8 mouse cellular contexts compared by ENCODE assay signal in the genomic region with DNA sequence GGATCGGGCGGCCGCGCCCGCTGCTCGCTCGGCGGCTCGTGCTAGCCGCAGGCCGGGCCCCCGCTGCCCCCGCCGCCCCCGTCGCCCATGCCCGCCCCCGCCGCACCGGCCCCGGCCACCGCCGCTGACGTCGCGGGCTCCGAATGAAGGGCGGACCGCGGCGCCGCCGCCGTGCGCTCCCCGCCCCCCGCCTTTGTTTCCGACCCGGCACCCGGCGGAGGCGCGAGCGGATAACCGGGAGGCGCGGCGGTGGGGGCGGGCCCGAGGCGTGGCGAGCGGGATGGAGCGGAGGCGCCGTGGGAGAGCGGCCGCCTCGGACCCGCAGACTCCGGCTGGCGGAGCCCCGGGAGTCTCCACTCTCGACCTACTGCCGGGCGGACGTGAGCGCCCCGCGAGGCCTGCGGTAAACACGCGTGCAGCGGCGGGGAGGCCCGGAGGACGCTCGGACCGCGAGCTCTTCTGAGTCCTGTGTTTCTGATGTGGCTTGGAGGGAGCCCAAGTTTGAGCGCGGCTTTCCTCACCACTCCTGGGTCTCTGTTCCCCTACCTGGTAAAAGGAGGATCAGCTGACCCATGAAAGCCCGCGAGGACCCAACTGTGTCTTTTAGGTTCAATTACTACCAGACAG. TPM values are rescaled to one million over a fixed set of nuclear protein-coding genes. Genes with fewer than 3 reads are reported as not detected.
DNase-seq lines count a peak whose midpoint lies in the region; ATAC-seq and TF ChIP-seq lines count a peak whose summit lies in the region.

A gene (minus strand): TSS at position 200 of the 627 bp plus-strand sequence.

- peak within 1 kb of the TSS; percentile 68 for H3K4me3 ChIP-seq in C2C12 (ENCODE audit: insufficient read depth, poor library complexity, severe bottlenecking)
- H3K4me3 ChIP-seq in heart, embryonic 13.5 days, result peak within 1 kb of the TSS; percentile 72
- H3K4me3 ChIP-seq in kidney, postnatal 0 days (replicated peaks; ENCODE audit: low read depth, low read length), result peak within 1 kb of the TSS; percentile 91
- peak within 1 kb of the TSS; percentile 67 for H3K4me3 ChIP-seq in liver, embryonic 16.5 days (ENCODE audit: low read depth, low read length)
- H3K4me3 ChIP-seq in neural tube, embryonic 13.5 days, result peak within 1 kb of the TSS; percentile 81
- H3K4me3 ChIP-seq in thymus, adult 2 months (ENCODE audit: control insufficient read depth, insufficient read depth, low read length), result peak within 1 kb of the TSS; percentile 71

- peak within 1 kb of the TSS; percentile 99 for H3K27ac ChIP-seq in heart, embryonic 13.5 days (replicated peaks)
- peak within 1 kb of the TSS; percentile 95 for H3K27ac ChIP-seq in kidney, postnatal 0 days
- peak within 1 kb of the TSS; percentile 58 for H3K27ac ChIP-seq in liver, embryonic 16.5 days (ENCODE audit: low read length)
- H3K27ac ChIP-seq in neural tube, embryonic 13.5 days (replicated peaks), result peak within 1 kb of the TSS; percentile 100
- H3K27ac ChIP-seq in thymus, adult 2 months (ENCODE audit: control insufficient read depth, insufficient read depth, low read length), result peak within 1 kb of the TSS; percentile 58; the same call in 1 of the 2 replicates

- no peak for ATAC-seq in erythroblast, adult 5-6 weeks (replicated peaks; ENCODE audit: low FRiP score, poor library complexity, severe bottlenecking)
- peak; percentile 17; the same call in 1 of the 2 replicates for ATAC-seq in heart, embryonic 13.5 days (ENCODE audit: extremely low read depth, insufficient number of reproducible peaks, low FRiP score, low TSS enrichment)
- ATAC-seq in kidney, postnatal 0 days (replicated peaks; ENCODE audit: low FRiP score, low read depth), result peak; percentile 53; the same call in 1 of the 2 replicates
- peak; percentile 33 for ATAC-seq in liver, embryonic 16.5 days (ENCODE audit: low read depth)
- ATAC-seq in neural tube, embryonic 13.5 days (ENCODE audit: low read depth), result peak; percentile 70

- under 1% methylated on average over 77 of the region's 84 CpGs for WGBS in heart, embryonic 13.5 days
- WGBS in kidney, postnatal 0 days, result under 1% methylated on average over 80 of the region's 84 CpGs
- under 1% methylated on average over 62 of the region's 84 CpGs for WGBS in liver, embryonic 16.5 days (ENCODE audit: insufficient replicate concordance)
- WGBS in neural tube, embryonic 13.5 days, result under 1% methylated on average over 70 of the region's 84 CpGs
- WGBS in thymus, adult 2 months, result under 1% methylated on average over 84 of the region's 84 CpGs

- no peaks in the 10 kb centered on the region for H3K27me3 ChIP-seq in C2C12 (ENCODE audit: control insufficient read depth, insufficient read depth, insufficient read length)
- H3K27me3 ChIP-seq in heart, embryonic 13.5 days (replicated peaks), result no peaks in the 10 kb centered on the region
- H3K27me3 ChIP-seq in kidney, postnatal 0 days (ENCODE audit: insufficient read depth, low read length), result no peaks in the 10 kb centered on the region
- peaks cover 30% of the 10 kb centered on the region for H3K27me3 ChIP-seq in liver, embryonic 16.5 days (ENCODE audit: control insufficient read depth, insufficient read depth, low read depth, low read length)
- no peaks in the 10 kb centered on the region for H3K27me3 ChIP-seq in neural tube, embryonic 13.5 days
- H3K27me3 ChIP-seq in thymus, adult 2 months (ENCODE audit: control insufficient read depth, insufficient read depth, low read length), result no peaks in the 10 kb centered on the region

- peak within 1 kb of the TSS; percentile 97 for H3K9ac ChIP-seq in heart, embryonic 13.5 days
- H3K9ac ChIP-seq in kidney, postnatal 0 days (ENCODE audit: low read depth, low read length), result peak within 1 kb of the TSS; percentile 90
- H3K9ac ChIP-seq in liver, embryonic 16.5 days (ENCODE audit: low read depth, low read length), result peak within 1 kb of the TSS; percentile 58
- peak within 1 kb of the TSS; percentile 98 for H3K9ac ChIP-seq in neural tube, embryonic 13.5 days

- peak within 1 kb of the TSS; percentile 87 for H3K4me2 ChIP-seq in heart, embryonic 13.5 days
- H3K4me2 ChIP-seq in kidney, postnatal 0 days (ENCODE audit: low read length), result peak within 1 kb of the TSS; percentile 90
- H3K4me2 ChIP-seq in liver, embryonic 16.5 days (ENCODE audit: low read depth, low read length), result peak within 1 kb of the TSS; percentile 90
- H3K4me2 ChIP-seq in neural tube, embryonic 13.5 days, result peak within 1 kb of the TSS; percentile 94

- no peaks in the 10 kb centered on the region for H3K9me3 ChIP-seq in heart, embryonic 13.5 days
- no peaks in the 10 kb centered on the region for H3K9me3 ChIP-seq in kidney, postnatal 0 days (replicated peaks; ENCODE audit: low read length)
- H3K9me3 ChIP-seq in liver, embryonic 16.5 days (replicated peaks; ENCODE audit: control insufficient read depth, low read length), result no peaks in the 10 kb centered on the region
- no peaks in the 10 kb centered on the region for H3K9me3 ChIP-seq in neural tube, embryonic 13.5 days

- H3K79me2 ChIP-seq in C2C12 (ENCODE audit: control insufficient read depth, insufficient read depth), result peaks cover 36% of the 10 kb centered on the region

- DNase-seq in adrenal gland, postnatal 14 days, result peak; percentile 78
- peak; percentile 55 for DNase-seq in kidney, postnatal 0 days (ENCODE audit: low spot score)
- peak; percentile 53 for DNase-seq in thymus, adult 2 months

- TF ChIP-seq CTCF in C2C12 (IDR thresholded peaks at IDR 0.05; ENCODE audit: control insufficient read depth, insufficient read depth, insufficient read length), result no peak
- no peak; the same call in 1 of the 2 replicates for TF ChIP-seq CTCF in kidney, postnatal 0 days (IDR thresholded peaks at IDR 0.05; ENCODE audit: low read depth)
- TF ChIP-seq CTCF in thymus, adult 2 months (IDR thresholded peaks at IDR 0.05; ENCODE audit: borderline replicate concordance, control insufficient read depth, extremely low read depth, insufficient read depth, low read length, poor library complexity), result no peak

- H3K36me3 ChIP-seq in C2C12 (ENCODE audit: control insufficient read depth, insufficient read depth), result peaks cover 20% of the 10 kb centered on the region
- H3K36me3 ChIP-seq in heart, embryonic 13.5 days, result peaks cover 20% of the 10 kb centered on the region
- H3K36me3 ChIP-seq in kidney, postnatal 0 days (ENCODE audit: insufficient read depth, low read length), result 0 out of 2 replicates have a peak, but pooled peaks cover 3% of the 10 kb centered on the region
- H3K36me3 ChIP-seq in liver, embryonic 16.5 days (ENCODE audit: control insufficient read depth, insufficient read depth), result no peaks in the 10 kb centered on the region
- H3K36me3 ChIP-seq in neural tube, embryonic 13.5 days, result peaks cover 26% of the 10 kb centered on the region
- no peaks in the 10 kb centered on the region for H3K36me3 ChIP-seq in thymus, adult 2 months (ENCODE audit: control insufficient read depth, insufficient read depth, low read length)

- H3K4me1 ChIP-seq in heart, embryonic 13.5 days, result peaks cover 77% of the 10 kb centered on the region
- H3K4me1 ChIP-seq in kidney, postnatal 0 days (replicated peaks; ENCODE audit: insufficient read depth, low read length), result peaks cover 10% of the 10 kb centered on the region
- peaks cover 37% of the 10 kb centered on the region for H3K4me1 ChIP-seq in liver, embryonic 16.5 days (ENCODE audit: control insufficient read depth, low read depth, low read length)
- H3K4me1 ChIP-seq in neural tube, embryonic 13.5 days (replicated peaks), result peaks cover 62% of the 10 kb centered on the region
- H3K4me1 ChIP-seq in thymus, adult 2 months (replicated peaks; ENCODE audit: control insufficient read depth, insufficient read depth, low read length), result peaks cover 31% of the 10 kb centered on the region

- H3ac ChIP-seq in C2C12 (ENCODE audit: control insufficient read depth, insufficient read length, low read depth), result peak within 1 kb of the TSS; percentile 69

- H3K79me3 ChIP-seq in C2C12 (ENCODE audit: low read depth), result peaks cover 23% of the 10 kb centered on the region

- no peak for TF ChIP-seq POLR2A in thymus, adult 2 months (IDR thresholded peaks at IDR 0.05; ENCODE audit: control insufficient read depth, extremely low read depth, insufficient read depth, low read length, poor library complexity)

TF ChIP-seq in C2C12, 6 proteins besides CTCF, POLR2A, EP300 and RAD21:
- peak; percentile 5 for TF ChIP-seq USF1 (IDR thresholded peaks at IDR 0.05; ENCODE audit: low read depth)
- TF ChIP-seq MYOD1 (IDR thresholded peaks at IDR 0.05; ENCODE audit: control insufficient read depth, insufficient read length, low read depth), result no peak

RNA-seq across cellular contexts. Expression of the gene that starts here (rescaled TPM):
- 103 TPM for polyA plus RNA-seq in C2C12 (2012; fragmentation: generic; extraction: Trizol)
- 29.4 and 47.2 TPM in 2 replicates for total RNA-seq in adrenal gland, postnatal 14 days (2021)
- 6.7 and 10.8 TPM in 2 replicates for total RNA-seq in erythroblast, adult 5-6 weeks (2015; ENCODE audit: low replicate concordance)
- total RNA-seq in erythroblast, adult 5-6 weeks (2017; ENCODE audit: low replicate concordance), result 8.2 and 10.1 TPM in 2 replicates
- polyA plus RNA-seq in heart, embryonic 13.5 days (2015; fragmentation: Nextera tagmentation; extraction: Ambion mirVana), result 59.2 and 64.8 TPM in 2 replicates
- polyA plus RNA-seq in kidney, postnatal 0 days (2015; fragmentation: Nextera tagmentation; extraction: Ambion mirVana), result 41.5 and 42.5 TPM in 2 replicates
- 4.2 and 4.5 TPM in 2 replicates for polyA plus RNA-seq in liver, embryonic 16.5 days (2015; fragmentation: Nextera tagmentation; extraction: Ambion mirVana)
- 65.9 and 74.1 TPM in 2 replicates for polyA plus RNA-seq in neural tube, embryonic 13.5 days (2015; fragmentation: Nextera tagmentation; extraction: Ambion mirVana)
- 65.8 and 73.9 TPM in 2 replicates for polyA plus RNA-seq in thymus, adult 2 months (2012; rRNA removed)
